Mouse (Mus musculus): ENCODE data around the gene Grpel1.

DNA sequence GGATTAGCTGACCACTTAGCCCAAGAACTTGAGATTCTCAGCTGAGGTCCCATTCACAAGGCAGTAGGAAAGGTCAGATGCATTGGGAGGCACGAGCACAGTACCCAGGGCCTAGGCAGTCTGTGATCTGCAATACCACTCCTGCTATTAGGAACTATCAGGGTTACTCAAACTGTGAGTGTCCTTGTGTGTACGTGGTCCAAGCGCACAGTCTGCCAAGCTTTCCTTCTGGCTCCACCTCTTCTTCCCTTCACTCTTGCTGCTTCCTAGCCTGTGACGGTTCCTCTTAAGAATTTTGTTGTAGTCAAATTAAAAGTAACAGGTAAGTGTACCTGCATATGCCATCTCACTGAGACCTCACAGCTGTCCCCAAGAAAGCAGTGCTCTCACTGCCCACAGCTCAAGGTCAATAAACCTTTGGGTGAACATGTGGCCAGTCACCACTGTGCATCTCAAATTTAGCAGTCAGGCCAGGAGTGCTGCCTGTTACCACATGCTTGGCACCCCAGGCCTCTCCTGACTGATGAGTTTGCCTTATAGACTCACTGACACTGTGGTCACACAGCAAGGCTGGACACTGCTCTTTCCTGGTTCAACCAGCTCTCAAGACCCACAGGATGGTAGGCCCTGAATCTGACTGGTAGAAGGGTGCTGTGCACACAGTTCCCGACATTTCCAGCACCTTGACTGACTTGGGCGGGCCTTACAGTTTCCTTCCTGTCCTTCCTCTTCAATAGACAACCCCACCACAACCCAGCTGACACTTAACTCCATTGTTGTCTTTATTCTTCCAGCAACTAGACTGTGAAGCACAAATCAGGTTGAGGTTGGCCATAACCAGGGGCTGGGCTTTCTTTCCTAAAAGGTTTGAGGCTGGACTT, 14.0 kb downstream of the Grpel1 start:
- TF ChIP-seq CTCF (IDR thresholded peaks at IDR 0.05; ENCODE audit: extremely low read depth, insufficient read depth, low read length) (no peak), POLR2A (IDR thresholded peaks at IDR 0.05; ENCODE audit: extremely low read depth, insufficient read depth, low read length) (no peak)
